Mouse (Mus musculus): ENCODE measurements around the gene Hlf.

Hlf gene

DNA sequence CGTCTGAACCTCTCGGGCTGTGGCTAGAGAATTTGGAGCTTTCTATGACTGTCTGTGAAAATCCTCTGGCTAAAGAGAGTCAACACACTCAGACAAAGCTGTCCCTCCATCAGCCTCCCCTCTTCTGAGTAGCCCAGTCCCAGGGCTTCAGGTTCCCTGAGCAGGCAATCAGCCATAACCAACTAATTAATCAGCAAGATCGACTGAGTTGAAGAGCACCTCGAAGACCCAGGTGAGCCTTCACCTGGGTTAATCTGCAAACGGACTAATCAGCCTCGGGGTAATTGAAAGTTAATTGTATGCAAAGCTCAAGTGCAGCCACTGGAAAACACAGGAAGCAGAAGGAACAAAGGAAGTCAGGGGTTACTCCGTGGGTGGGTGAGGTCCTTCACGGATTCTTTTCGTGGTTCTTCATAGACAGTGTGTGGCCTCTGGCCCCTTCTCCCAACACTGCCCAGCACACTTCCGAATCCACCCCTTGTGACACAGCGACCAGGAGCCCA, 19.9 kb downstream of the Hlf start:
- no peak for DNase-seq (ENCODE audit: low read depth, low spot score)

DNA sequence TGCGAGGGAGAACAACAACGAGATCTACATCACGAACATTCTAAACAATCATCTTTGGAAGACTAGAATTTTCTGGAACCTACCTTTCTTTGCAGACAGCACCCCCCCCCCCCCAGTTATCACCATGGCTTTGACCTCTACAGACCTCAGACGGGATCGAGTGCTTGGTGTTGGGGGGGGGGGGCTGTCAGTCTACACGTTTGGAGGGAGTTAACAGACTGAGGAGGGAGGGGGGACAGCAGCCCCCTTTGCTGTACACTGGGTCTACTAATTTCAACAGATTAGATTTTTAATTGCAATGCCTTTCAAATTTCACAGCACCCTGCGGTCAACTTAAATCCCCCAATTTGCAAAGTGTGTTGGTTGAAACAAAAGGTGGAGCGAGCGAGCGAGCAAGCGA, 20.3 kb downstream of the Hlf start:
- DNase-seq (ENCODE audit: low read depth, low spot score), result no peak

DNA sequence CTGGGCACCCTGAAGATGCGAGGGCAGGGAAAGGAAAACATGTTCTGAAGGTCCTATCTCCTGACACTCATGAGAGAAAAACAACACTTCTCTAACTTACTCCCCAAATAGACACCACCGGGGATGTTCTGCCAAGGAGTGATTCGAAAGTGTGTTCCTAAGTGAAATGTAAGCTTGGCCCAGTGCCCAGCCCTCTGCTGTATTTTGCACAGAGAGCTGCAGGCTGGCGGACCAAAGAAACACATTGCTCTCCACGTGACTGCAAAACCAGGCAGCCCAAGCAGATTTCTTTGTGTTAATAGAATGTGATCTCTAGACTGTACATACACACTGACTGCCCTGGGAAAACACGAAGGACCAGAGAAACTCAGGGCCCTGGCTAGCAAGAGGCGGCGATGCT, 21.1 kb downstream of the Hlf start:
- DNase-seq (ENCODE audit: low read depth, low spot score), result peak; percentile 98

DNA sequence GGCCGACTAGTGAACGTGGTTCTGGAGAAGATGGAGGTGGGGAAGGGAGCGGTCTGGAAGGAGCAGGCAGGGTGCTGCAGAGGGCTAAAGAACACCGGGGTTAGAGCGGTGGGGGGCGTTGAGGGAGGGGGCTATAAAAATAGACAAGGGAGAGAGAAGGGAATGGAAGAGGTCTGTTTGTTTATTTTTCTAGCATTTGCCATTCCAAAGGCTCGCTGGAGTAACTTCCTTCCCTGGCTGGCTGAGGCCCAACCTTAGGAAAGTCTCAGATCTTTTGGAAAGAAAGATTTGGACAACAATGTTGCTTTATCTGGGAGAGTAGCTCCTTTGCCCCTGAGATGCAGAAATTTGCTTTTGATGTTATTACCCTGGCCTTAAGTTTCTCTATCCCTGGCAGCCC, 21.6 kb downstream of the Hlf start:
- no peak for DNase-seq (ENCODE audit: low read depth, low spot score)

DNA sequence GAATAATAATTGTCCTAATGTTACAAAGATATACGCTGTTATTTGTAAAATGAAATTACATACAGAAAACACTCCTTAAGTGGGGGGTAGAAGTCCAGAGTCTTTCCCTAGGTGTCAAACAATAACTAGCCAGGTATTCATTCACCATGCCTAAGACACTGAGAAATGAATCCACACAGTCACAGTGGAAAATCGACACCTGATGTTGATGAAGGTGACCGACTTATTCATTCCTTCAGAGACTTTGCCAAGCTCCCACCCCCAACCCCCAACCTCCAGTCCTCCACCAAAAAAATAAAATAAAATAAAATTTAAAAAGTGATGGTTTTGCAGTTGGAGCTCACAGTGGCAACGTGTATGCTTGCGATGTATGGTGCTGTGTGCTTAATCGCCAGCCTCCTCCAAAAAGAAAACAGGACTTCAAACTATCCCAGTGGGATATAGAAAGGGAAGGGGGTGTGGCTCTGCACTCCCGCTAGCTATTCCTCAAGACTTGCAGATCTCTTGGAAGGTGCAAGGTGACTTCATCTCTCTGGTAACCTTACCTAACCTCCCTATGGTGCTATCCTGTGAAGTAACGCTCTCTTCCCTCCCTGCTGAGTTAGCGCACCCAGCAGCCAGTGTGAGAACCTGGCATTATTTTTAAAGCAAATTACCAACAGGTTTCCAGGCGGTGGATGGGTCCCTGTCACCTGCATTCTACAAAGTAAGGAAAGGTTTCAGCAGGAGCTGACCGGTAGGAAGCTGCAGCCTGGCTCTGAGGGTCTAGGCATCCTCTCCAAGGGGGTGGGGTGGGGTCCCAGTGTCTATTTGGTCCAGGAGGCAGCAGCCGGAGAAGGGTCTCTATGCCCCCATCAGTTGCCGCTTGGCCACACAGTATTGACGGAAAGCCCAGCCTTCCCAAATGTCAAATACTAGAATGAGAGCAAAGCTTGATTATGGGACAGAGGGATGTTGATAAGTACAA, 22.5 kb downstream of the Hlf start:
- DNase-seq (ENCODE audit: low read depth, low spot score), result no peak

GRCm38 (mm10) chr11:90364865-90365264, 25.8 kb downstream of the Hlf start:
- DNase-seq (ENCODE audit: low read depth, low spot score), result no peak

- no peak for DNase-seq (ENCODE audit: low read depth, low spot score)
These were observed 26.7 kb downstream of the Hlf start for GRCm38 (mm10) chr11:90363821-90364497.

- DNase-seq (ENCODE audit: low read depth, low spot score), result no peak
These were observed 27.3 kb downstream of the Hlf start for GRCm38 (mm10) chr11:90363406-90363805.

DNA sequence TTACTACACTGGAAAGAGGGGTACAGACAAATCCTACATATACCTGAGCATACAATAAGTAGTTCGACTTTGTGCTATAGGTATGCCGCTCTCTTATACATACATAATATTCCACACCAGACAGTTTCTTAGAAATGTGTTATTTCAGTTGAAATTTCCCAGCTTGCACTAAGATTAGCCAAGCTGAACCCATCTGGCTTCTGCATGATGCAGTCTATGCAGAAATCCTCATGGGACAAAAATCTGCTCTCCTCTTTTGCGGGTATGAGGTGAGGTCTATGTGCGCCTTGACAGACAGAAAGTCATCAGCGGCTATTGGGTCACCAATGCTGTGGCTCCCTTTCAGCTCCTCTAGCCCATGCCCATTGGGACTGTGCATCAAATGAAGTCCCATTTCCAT, 30.2 kb downstream of the Hlf start:
- no peak for DNase-seq (ENCODE audit: low read depth, low spot score)

GRCm38 (mm10) chr11:90358063-90358462, 32.6 kb downstream of the Hlf start:
- DNase-seq (ENCODE audit: low read depth, low spot score), result no peak

- DNase-seq (ENCODE audit: low read depth, low spot score), result no peak
These were observed 33.3 kb downstream of the Hlf start for GRCm38 (mm10) chr11:90357371-90357770.

GRCm38 (mm10) chr11:90356495-90357304, 34.0 kb downstream of the Hlf start:
- DNase-seq (ENCODE audit: low read depth, low spot score), result no peak

GRCm38 (mm10) chr11:90356036-90356435, 34.7 kb downstream of the Hlf start:
- no peak for DNase-seq (ENCODE audit: low read depth, low spot score)

- no peak for DNase-seq (ENCODE audit: low read depth, low spot score)
These were observed 35.4 kb downstream of the Hlf start for GRCm38 (mm10) chr11:90355270-90355681.

DNA sequence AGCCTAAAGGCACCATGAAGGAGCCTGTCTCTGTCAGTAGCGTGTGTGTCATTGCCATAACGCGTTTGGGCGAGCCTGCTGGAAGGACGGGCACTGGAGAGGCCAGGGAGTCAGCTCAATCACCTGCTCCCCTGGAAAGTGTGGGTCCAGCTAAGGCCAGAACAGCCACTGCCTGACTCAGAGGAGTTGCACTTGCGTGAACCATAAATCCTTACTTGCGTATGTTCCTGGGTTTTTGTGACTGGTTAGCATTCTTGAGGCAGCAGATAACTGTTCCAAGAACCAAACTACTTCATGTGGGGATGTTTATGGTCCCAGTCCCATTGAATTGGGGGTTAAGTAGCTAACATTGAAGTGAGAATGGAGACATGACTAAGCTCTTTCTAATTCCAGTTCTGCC, 38.0 kb downstream of the Hlf start:
- no peak for DNase-seq (ENCODE audit: low read depth, low spot score)

GRCm38 (mm10) chr11:90350153-90350512, 40.6 kb downstream of the Hlf start:
- no peak for DNase-seq (ENCODE audit: low read depth, low spot score)

- no peak for DNase-seq (ENCODE audit: low read depth, low spot score)
These were observed 41.1 kb downstream of the Hlf start for GRCm38 (mm10) chr11:90349486-90350152.

GRCm38 (mm10) chr11:90347667-90348459, 42.8 kb downstream of the Hlf start:
- DNase-seq (ENCODE audit: low read depth, low spot score), result no peak

DNA sequence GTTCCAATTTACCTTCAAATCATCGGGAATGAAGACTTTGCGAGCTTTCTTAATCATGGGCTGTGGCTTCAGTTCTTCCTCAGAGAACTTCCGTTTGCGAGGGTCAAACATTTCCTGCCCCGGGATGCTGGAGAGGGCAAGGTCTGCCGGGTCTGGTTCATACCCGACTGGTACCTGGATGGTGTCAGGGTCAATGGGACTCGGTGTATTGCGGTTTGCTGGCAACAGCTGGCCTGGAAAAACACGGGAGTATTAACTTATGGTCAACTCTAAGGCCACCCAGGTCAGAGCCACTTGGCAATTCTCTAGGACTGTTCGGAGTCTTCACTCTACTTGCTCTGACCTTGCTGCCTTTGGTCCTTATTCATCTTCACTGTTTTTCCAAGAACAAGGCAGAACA, 44.9 kb downstream of the Hlf start:
- no peak for DNase-seq (ENCODE audit: low read depth, low spot score)

DNA sequence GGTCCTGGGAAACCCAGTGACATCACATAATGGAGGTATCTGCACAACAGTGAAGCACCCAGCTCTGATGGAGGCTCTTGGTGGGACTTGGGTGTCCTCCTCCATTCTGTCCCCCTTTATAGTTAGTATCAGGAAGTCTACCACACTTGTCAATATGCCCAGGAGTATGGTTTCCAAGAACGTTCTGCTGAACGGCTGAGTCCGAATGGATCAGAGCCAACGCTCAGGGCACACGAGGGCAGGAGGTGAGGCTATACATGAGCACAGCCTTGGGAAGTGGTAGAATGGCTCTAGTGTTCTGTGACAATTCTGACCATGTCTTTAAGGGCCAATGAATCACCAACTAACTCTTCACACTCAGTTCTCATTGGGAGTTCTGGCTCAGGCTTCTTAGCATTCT, 47.8 kb downstream of the Hlf start:
- DNase-seq (ENCODE audit: low read depth, low spot score), result no peak

GRCm38 (mm10) chr11:90342267-90342666, 48.4 kb downstream of the Hlf start:
- DNase-seq (ENCODE audit: low read depth, low spot score), result no peak

Measured in telencephalon, adult 2 months (tissue).